Mouse (Mus musculus) thymus, adult 2 months (tissue): ENCODE results near the gene Sh3bp1.

Experiments
- CTCF ChIP-seq: fragments of 200-500 bp; IDR thresholded peaks from 2 replicates; pipeline ENCODE4 v1.5.1; 2012; ENCODE audit warnings: mild to moderate bottlenecking, control low read depth, low read length, moderate library complexity, borderline replicate concordance; ENCODE audit not compliant: control insufficient read depth, poor library complexity, insufficient read depth; ENCODE audit errors: extremely low read depth
- POLR2A ChIP-seq: fragments of 200-500 bp; IDR thresholded peaks from 2 replicates; pipeline ENCODE4 v1.6.1; 2012; ENCODE audit warnings: mild to moderate bottlenecking, low read length, control low read depth, moderate library complexity; ENCODE audit not compliant: control insufficient read depth, poor library complexity, insufficient read depth; ENCODE audit errors: extremely low read depth

DNA sequence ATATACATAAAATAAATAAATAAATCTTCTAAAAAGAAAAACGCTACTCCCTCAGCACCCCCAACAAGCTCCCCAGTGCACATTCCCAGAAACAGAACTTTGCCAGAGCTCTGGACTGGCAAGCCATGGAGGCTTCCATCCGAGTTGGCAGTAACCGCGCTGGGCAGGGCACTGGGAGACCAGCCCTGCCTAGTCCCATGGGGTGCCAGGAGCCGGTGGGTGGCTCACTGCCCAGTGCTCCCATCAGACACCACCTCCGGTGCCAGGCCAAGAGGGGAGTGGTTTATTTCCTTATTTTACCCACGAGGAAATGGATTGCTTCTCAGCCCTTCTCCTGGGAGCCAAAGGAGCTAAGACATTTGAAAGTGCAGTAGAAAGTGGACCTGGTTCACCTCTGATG is 42.6 kb upstream of the Sh3bp1 start:
- TF ChIP-seq CTCF (no peak), POLR2A (no peak)
